In the genomic region with DNA sequence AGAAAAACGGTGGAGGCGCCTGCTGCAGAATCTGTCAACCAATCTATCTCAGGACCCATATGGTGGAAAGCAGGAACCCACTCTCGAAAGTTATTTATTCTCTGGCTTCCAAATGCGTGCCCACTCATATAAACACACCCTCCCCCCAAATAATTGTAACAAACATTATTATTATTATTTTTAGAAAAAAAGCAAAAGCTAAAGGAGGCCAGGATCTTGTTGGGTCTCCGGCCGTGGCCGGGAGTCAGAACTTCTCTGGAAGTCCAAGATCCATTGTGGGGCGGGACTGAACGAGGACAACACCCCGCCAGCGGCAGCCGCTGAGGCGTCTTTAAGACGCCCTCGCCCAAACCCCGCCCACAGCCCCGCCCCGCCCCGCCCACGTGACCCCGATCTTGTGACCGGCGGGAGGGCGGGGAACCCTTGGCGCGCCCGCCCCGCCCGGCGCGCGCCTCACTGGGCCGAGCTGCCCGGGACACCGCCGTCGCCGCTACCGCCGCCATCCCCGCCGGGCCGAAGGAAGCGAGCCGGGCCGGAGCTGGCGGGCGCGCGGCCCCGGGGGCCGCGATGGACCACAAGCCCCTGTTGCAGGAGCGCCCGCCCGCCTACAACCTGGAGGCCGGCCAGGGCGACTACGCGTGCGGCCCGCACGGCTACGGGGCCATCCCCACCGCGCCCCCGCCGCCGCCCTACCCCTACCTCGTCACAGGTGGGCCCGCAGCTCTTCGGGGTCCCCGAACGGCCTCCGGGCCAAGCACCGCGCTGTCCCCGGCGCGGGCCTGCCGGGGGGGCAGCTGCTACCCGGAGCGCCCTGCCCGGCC, we compare ENCODE assay signal across 8 mouse cellular contexts. TPM values are rescaled to one million over a fixed set of nuclear protein-coding genes. Genes with fewer than 3 reads are reported as not detected.
A peak's percentile ranks its signal among the peaks of the same experiment; 100 is the strongest.
DNase-seq lines count a peak whose midpoint lies in the region; ATAC-seq and TF ChIP-seq lines count a peak whose summit lies in the region.

No protein-coding gene starts in this region.

- peak overlapping the region; percentile 77 for H3K4me2 ChIP-seq in embryonic facial prominence, embryonic 13.5 days
- peak overlapping the region; percentile 86 for H3K4me2 ChIP-seq in limb, embryonic 13.5 days (replicated peaks)
- peak overlapping the region; percentile 80 for H3K4me2 ChIP-seq in midbrain, embryonic 15.5 days

- WGBS in embryonic facial prominence, embryonic 13.5 days, result under 1% methylated on average over 54 of the region's 84 CpGs
- under 1% methylated on average over 60 of the region's 84 CpGs for WGBS in heart, adult 2 months
- under 1% methylated on average over 66 of the region's 84 CpGs for WGBS in limb, embryonic 13.5 days
- 1% methylated on average over 66 of the region's 84 CpGs for WGBS in midbrain, embryonic 15.5 days

- peak overlapping the region; percentile 87 for H3K27ac ChIP-seq in embryonic facial prominence, embryonic 13.5 days
- peak overlapping the region; percentile 94 for H3K27ac ChIP-seq in heart, adult 2 months
- peak overlapping the region; percentile 89 for H3K27ac ChIP-seq in limb, embryonic 13.5 days
- peak overlapping the region; percentile 88 for H3K27ac ChIP-seq in midbrain, embryonic 15.5 days

- ATAC-seq in embryonic facial prominence, embryonic 13.5 days (ENCODE audit: insufficient number of reproducible peaks, insufficient read depth, low FRiP score, low TSS enrichment, low read depth), result peak; percentile 70
- ATAC-seq in limb, embryonic 13.5 days (ENCODE audit: low FRiP score, low read depth), result peak; percentile 79
- ATAC-seq in midbrain, embryonic 15.5 days (replicated peaks), result peak; percentile 76

- H3K27me3 ChIP-seq in embryonic facial prominence, embryonic 13.5 days, result no peaks in the 10 kb centered on the region
- H3K27me3 ChIP-seq in heart, adult 2 months (ENCODE audit: control insufficient read depth, insufficient read depth, low read length), result no peaks in the 10 kb centered on the region
- no peaks in the 10 kb centered on the region for H3K27me3 ChIP-seq in limb, embryonic 13.5 days
- H3K27me3 ChIP-seq in midbrain, embryonic 15.5 days (replicated peaks), result no peaks in the 10 kb centered on the region

- TF ChIP-seq POLR2A in heart, adult 2 months (IDR thresholded peaks at IDR 0.05; ENCODE audit: insufficient read depth, low read depth, low read length), result peak; percentile 73; the same call in 1 of the 2 replicates

- peaks cover 16% of the 10 kb centered on the region for H3K79me2 ChIP-seq in heart, adult 2 months (replicated peaks; ENCODE audit: control insufficient read depth, insufficient read depth, low read length)

- TF ChIP-seq CTCF in heart, adult 2 months (IDR thresholded peaks at IDR 0.05), result no peak

- H3K9me3 ChIP-seq in embryonic facial prominence, embryonic 13.5 days, result peaks cover 2% of the 10 kb centered on the region; the same call in 1 of the 2 replicates
- peaks cover 2% of the 10 kb centered on the region; the same call in 1 of the 2 replicates for H3K9me3 ChIP-seq in limb, embryonic 13.5 days
- H3K9me3 ChIP-seq in midbrain, embryonic 15.5 days, result no peaks in the 10 kb centered on the region

- TF ChIP-seq EP300 in heart, adult 2 months (IDR thresholded peaks at IDR 0.05; ENCODE audit: insufficient read depth, low read depth, low read length), result 0 out of 2 replicates have a peak, but pooled peaks have one; percentile 31

- DNase-seq in A20 (ENCODE audit: low read depth, low spot score), result peak; percentile 91
- peak; percentile 58 to 66 for DNase-seq in adrenal gland, postnatal 4 days (ENCODE audit: low spot score in 2 of 2)
- peak; percentile 93 to 94 for DNase-seq in heart, adult 2 months
- DNase-seq in kidney, adult 8-10 months, result peak; percentile 87 to 92
- peak; percentile 78 to 82 for DNase-seq in spleen, adult 18-20 months

- intact Hi-C loops in heart, adult 2 months (cut with DNase I), result loop anchor here (1.0 kb wide), 1 partner anchor 32 kb away; a partner anchor contains a TSS

- H3K4me1 ChIP-seq in embryonic facial prominence, embryonic 13.5 days, result peaks cover 41% of the 10 kb centered on the region
- peaks cover 22% of the 10 kb centered on the region for H3K4me1 ChIP-seq in heart, adult 2 months (ENCODE audit: control insufficient read depth, insufficient read depth, low read length)
- H3K4me1 ChIP-seq in limb, embryonic 13.5 days, result peaks cover 42% of the 10 kb centered on the region
- peaks cover 44% of the 10 kb centered on the region for H3K4me1 ChIP-seq in midbrain, embryonic 15.5 days

- H3K9ac ChIP-seq in embryonic facial prominence, embryonic 13.5 days, result peak overlapping the region; percentile 95
- peak overlapping the region; percentile 95 for H3K9ac ChIP-seq in heart, adult 2 months (ENCODE audit: low read depth, low read length)
- peak overlapping the region; percentile 94 for H3K9ac ChIP-seq in limb, embryonic 13.5 days
- H3K9ac ChIP-seq in midbrain, embryonic 15.5 days, result peak overlapping the region; percentile 91

- peak overlapping the region; percentile 95 for H3K4me3 ChIP-seq in embryonic facial prominence, embryonic 13.5 days
- peak overlapping the region; percentile 82 for H3K4me3 ChIP-seq in heart, adult 2 months
- peak overlapping the region; percentile 97 for H3K4me3 ChIP-seq in limb, embryonic 13.5 days
- peak overlapping the region; percentile 89 for H3K4me3 ChIP-seq in midbrain, embryonic 15.5 days

- peaks cover 8% of the 10 kb centered on the region for H3K36me3 ChIP-seq in embryonic facial prominence, embryonic 13.5 days
- peaks cover 12% of the 10 kb centered on the region for H3K36me3 ChIP-seq in heart, adult 2 months (ENCODE audit: control insufficient read depth, insufficient read depth, low read length)
- peaks cover 14% of the 10 kb centered on the region for H3K36me3 ChIP-seq in limb, embryonic 13.5 days
- no peaks in the 10 kb centered on the region for H3K36me3 ChIP-seq in midbrain, embryonic 15.5 days (replicated peaks)

RNA-seq across cellular contexts. Expression of a gene that starts 10.8 kb away (rescaled TPM):
- total RNA-seq in adrenal gland, postnatal 4 days (2021), result 100 to 1,000 TPM; 102 to 108 TPM
- polyA plus RNA-seq in embryonic facial prominence, embryonic 13.5 days (2015; fragmentation: Nextera tagmentation; extraction: Ambion mirVana), result 99.4 and 113 TPM in 2 replicates
- total RNA-seq in heart, adult 2 months (2021), result 100 to 1,000 TPM; 129 to 152 TPM
- 240 and 258 TPM in 2 replicates for polyA plus RNA-seq in heart, adult 2 months (2012; rRNA removed)
- 112 and 126 TPM in 2 replicates for polyA plus RNA-seq in limb, embryonic 13.5 days (2015; fragmentation: Nextera tagmentation; extraction: Ambion mirVana)
- 108 and 113 TPM in 2 replicates for polyA plus RNA-seq in midbrain, embryonic 15.5 days (2015; fragmentation: Nextera tagmentation; extraction: Ambion mirVana)

RNA-seq across cellular contexts. Expression of a gene that starts 31.6 kb away (rescaled TPM):
- 10 to 100 TPM; 68.5 to 70.9 TPM for total RNA-seq in adrenal gland, postnatal 4 days (2021)
- polyA plus RNA-seq in embryonic facial prominence, embryonic 13.5 days (2015; fragmentation: Nextera tagmentation; extraction: Ambion mirVana), result 23.0 and 26.1 TPM in 2 replicates
- total RNA-seq in heart, adult 2 months (2021), result 10 to 100 TPM; 24.2 to 27.6 TPM
- 33.7 and 34.9 TPM in 2 replicates for polyA plus RNA-seq in heart, adult 2 months (2012; rRNA removed)
- 26.3 and 27.0 TPM in 2 replicates for polyA plus RNA-seq in limb, embryonic 13.5 days (2015; fragmentation: Nextera tagmentation; extraction: Ambion mirVana)
- polyA plus RNA-seq in midbrain, embryonic 15.5 days (2015; fragmentation: Nextera tagmentation; extraction: Ambion mirVana), result 53.6 and 56.0 TPM in 2 replicates

Comparison
In these comparisons a context has a peak if more than half of its experiments do, and no peak if none do; other contexts are left out.
1. Peak in every context shown above with its lines: DNase-seq, ATAC-seq, H3K4me3 ChIP-seq and H3K27ac ChIP-seq.